Mouse (Mus musculus) lung, postnatal 4 days (tissue): ENCODE measurements around the gene Jsrp1.

ENCODE experiments used
- DNase-seq, 2 experiments: peaks; one replicate each; pipeline ENCODE4 v3.0.0; 2021

The Jsrp1 gene

DNA sequence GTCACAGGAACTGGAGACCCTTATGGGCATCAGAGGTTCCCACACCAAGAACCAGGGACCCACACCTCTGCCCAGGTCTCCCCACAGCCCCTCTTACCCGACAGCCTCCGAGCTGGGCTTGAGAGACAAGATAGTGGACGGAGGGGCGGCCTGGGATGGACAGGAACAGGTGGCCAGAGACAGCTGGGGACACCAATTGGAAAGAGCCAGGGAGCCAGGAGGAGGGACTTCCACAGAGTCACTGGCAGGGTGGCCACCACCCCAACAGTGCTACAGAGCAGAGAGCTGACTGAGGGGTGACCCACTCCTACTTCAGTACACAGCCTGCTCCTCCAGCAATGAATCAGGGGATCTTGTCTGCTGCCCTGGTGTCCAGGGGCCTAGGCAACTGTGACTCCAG is at the start of gene Jsrp1:
Jsrp1 (minus strand) TSS at position 133 of the 400 bp plus-strand sequence.
- peak in 1 of 2 experiments; percentile 12 for DNase-seq

GRCm38 (mm10) chr10:80862305-80862704 is 49.0 kb upstream of the Jsrp1 start:
- no peak for DNase-seq

- DNase-seq: no peak
These were observed 45.1 kb upstream of the Jsrp1 start for GRCm38 (mm10) chr10:80858350-80858935.

- no peak for DNase-seq
These were observed 44.5 kb upstream of the Jsrp1 start for GRCm38 (mm10) chr10:80857848-80858247.

GRCm38 (mm10) chr10:80857386-80857785 is 44.1 kb upstream of the Jsrp1 start:
- no peak for DNase-seq

DNA sequence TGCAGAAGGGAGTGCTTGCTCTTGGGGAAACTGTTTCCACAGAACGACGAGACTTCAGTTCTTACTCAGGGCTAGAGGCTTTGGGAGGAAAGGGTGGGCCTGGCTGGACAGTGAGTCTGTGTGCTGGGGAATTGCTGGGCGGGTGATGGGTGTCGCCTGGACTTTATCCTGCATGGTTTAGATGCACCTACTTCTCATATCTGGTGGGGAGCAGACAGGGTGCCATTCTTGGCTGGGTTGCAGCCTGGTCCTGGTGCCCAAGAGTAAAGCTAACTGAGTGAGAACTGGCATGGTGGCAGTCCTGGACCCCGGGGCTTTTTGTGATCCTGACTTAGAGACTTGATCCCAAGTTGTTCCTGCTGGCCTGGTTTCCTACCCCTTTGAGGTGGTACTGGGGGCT is 43.6 kb upstream of the Jsrp1 start:
- DNase-seq: no peak

- DNase-seq: no peak
These were observed 43.0 kb upstream of the Jsrp1 start for GRCm38 (mm10) chr10:80856267-80856666.

GRCm38 (mm10) chr10:80855749-80856073 is 42.4 kb upstream of the Jsrp1 start:
- peak in 1 of 2 experiments; percentile 16 for DNase-seq

- peak; percentile 98 to 99 for DNase-seq
These were observed 41.8 kb upstream of the Jsrp1 start, which contains the start of the genes Lsm7 and Sppl2b for GRCm38 (mm10) chr10:80854913-80855748. Gene Lsm7 (minus strand): TSS chr10:80855209. Gene Sppl2b (plus strand): TSS chr10:80855275.

DNA sequence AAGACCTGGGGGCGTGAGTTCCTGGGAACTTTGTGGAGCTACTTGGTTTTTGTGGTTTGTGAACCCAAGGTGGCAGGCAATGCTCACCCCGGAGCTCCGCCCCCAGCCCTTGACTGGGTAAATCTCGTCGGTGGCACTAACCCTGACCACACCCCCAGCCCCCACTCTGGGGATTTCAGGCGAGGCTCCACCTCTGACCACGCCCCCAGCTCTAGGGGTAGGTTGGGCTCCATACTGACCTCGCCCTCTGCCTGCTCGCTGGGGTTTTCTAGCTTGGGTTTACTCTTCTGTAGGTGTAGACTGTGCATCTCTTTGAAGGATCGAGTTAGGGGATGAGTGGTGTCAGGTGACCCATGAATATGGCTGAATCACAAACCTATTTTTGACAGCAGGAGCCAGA is 35.3 kb upstream of the Jsrp1 start:
- DNase-seq: peak; percentile 77 to 78

DNA sequence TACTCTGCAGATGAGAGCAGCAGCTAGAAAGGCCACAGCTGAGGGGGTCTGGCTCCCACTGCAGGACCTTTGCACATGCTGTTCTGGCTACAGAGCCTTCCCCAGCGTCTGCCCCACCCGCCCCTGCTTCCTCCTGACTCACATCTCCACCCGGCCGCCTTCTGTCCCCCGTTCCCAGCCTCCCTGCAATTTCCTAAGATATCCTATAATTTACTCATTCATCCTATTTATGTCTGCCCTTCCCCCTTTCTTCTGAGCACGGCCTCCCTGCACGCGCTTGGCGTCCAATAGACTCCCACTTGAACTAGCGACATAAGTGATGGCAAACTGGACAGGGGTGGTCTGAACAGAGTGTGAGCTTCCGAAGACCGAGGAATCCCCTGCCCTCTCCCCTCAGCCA is 32.4 kb upstream of the Jsrp1 start:
- no peak for DNase-seq

GRCm38 (mm10) chr10:80845055-80845693 is 31.9 kb upstream of the Jsrp1 start:
- no peak for DNase-seq

- DNase-seq: no peak
These were observed 30.7 kb upstream of the Jsrp1 start, which contains the start of gene Lingo3 for GRCm38 (mm10) chr10:80843931-80844547. Gene Lingo3 (minus strand): TSS chr10:80844039.

- no peak for DNase-seq
These were observed 30.0 kb upstream of the Jsrp1 start for GRCm38 (mm10) chr10:80843087-80843930.

DNA sequence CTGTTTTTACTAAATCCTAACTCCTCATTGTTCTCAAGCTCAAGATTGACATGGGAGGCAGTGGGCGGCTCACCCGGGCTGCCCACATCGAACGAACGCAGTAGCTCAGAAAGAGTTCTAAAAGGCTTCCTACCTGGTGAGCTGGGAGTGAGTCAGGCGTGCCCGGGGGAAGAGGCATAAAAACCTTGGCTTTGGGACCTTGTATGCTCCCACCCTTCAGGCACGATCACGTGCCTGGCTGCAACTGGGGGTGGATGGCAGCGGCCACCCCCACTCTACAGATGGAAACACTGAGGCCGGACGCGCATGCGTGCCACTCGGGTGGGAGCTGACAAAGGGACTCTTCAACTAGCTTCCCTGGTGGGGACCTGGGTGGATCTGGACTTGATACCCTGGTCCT is 29.0 kb upstream of the Jsrp1 start:
- no peak for DNase-seq

DNA sequence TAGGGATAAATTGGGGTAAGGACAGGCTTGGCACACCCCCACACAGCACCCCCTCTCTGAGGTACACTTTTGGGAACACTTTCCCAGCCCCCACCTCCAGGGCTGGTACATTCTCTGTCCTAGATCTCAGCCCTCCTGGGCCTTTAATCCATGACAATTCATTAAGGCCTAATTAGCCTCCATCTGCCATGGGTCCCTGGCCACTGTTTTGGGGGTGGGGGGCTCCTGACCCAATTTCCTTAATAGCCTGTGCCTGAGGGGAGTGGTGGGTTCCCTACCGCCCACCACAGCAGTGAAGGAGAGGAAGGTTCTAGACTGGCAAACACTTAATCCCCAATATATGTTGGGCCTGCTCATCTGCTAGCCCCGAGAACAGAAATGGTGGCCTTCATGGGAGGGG is 28.4 kb upstream of the Jsrp1 start:
- no peak for DNase-seq

GRCm38 (mm10) chr10:80839848-80840247 is 26.6 kb upstream of the Jsrp1 start:
- no peak for DNase-seq

GRCm38 (mm10) chr10:80838346-80838912 is 25.1 kb upstream of the Jsrp1 start:
- no peak for DNase-seq

DNA sequence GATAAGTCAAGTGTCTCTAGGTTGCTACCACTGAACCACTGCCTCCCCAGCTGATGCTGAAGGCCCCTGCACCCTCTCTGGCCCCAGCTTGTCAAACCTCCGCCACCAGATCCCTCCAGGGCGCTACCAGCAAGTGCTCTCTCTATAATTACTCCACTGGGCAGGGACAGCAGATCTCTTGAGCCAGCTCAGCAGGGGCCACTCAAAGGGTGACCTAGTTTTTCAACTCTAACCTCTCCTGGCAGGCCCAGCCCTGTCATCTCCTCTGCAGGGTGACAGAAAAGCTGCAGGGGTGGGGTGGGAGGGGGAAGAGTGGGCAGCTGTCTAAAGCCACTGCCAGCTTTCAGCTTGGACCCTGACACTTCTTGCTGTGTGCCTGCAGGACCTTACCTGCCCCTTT is 24.5 kb upstream of the Jsrp1 start:
- DNase-seq: no peak

GRCm38 (mm10) chr10:80836949-80837379 is 23.7 kb upstream of the Jsrp1 start:
- no peak for DNase-seq

DNA sequence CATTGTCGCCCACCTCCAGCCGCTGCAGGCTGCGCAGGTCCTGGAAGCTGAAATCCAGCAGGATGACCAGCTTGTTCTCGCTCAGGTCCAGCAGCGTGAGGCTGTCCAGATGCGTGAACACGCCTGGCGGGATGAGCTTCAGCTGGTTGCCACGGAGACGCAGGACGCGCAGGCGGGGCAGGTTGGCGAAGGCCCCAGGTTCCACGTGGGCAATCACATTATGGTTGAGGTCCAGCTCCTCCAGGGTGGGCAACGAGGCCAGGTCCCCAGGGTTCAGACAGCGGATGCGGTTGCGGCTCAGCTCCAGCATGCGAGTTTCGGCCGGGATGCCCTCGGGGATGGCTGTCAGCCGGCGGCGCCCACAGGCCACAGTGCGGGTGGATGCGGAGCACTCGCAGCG is 22.3 kb upstream of the Jsrp1 start:
- DNase-seq: no peak

DNA sequence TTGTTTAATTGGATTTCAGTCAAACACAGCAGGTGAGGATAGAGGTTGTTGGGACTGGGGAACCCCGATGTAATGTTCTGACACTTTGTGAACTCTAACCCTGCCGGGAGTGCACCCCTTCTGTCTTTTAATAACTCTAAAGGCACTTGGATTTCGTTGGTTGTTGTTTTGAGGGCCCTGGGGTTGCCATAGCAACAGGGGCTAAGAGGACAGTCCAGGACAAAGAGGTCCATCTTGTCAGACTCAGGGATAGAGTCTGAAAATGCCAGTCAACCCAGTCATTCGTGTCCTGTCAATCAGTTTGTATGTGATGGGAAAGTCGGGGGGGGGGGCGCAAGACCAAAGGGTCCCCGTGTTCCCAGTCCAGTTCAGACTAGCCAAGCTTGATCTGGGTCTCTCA is 19.5 kb upstream of the Jsrp1 start:
- no peak for DNase-seq
